Mouse (Mus musculus): Measurements from ENCODE around the gene Tnfaip3.

Tnfaip3 gene

GRCm38 (mm10) chr10:19015257-19015862 is at the start of gene Tnfaip3:
Gene Tnfaip3, minus strand, starts transcription at chr10:19015657.
- peak; percentile 90 for DNase-seq

GRCm38 (mm10) chr10:19064651-19065601 is 49.5 kb upstream of the Tnfaip3 start:
- no peak for DNase-seq

- no peak for DNase-seq
Measured at GRCm38 (mm10) chr10:19063670-19064069, 48.2 kb upstream of the Tnfaip3 start.

- no peak for DNase-seq
Measured at GRCm38 (mm10) chr10:19063208-19063607, 47.8 kb upstream of the Tnfaip3 start.

- peak; percentile 12 for DNase-seq
Measured at GRCm38 (mm10) chr10:19062098-19062905, 46.8 kb upstream of the Tnfaip3 start.

GRCm38 (mm10) chr10:19061201-19061600 is 45.7 kb upstream of the Tnfaip3 start:
- no peak for DNase-seq

- no peak for DNase-seq
Measured at GRCm38 (mm10) chr10:19053524-19053923, 38.1 kb upstream of the Tnfaip3 start.

- no peak for DNase-seq
Measured at GRCm38 (mm10) chr10:19045986-19046385, 30.5 kb upstream of the Tnfaip3 start.

- DNase-seq: no peak
Measured at GRCm38 (mm10) chr10:19044765-19045516, 29.5 kb upstream of the Tnfaip3 start.

GRCm38 (mm10) chr10:19043529-19044262 is 28.2 kb upstream of the Tnfaip3 start:
- DNase-seq: no peak

GRCm38 (mm10) chr10:19040147-19040546 is 24.7 kb upstream of the Tnfaip3 start:
- DNase-seq: no peak

GRCm38 (mm10) chr10:19034764-19035163 is 19.3 kb upstream of the Tnfaip3 start:
- DNase-seq: no peak

GRCm38 (mm10) chr10:19033696-19034095 is 18.2 kb upstream of the Tnfaip3 start:
- no peak for DNase-seq

- no peak for DNase-seq
Measured at GRCm38 (mm10) chr10:19031875-19032274, 16.4 kb upstream of the Tnfaip3 start.

- no peak for DNase-seq
Measured at GRCm38 (mm10) chr10:19030628-19031027, 15.2 kb upstream of the Tnfaip3 start.

- no peak for DNase-seq
Measured at GRCm38 (mm10) chr10:19026710-19027109, 11.3 kb upstream of the Tnfaip3 start.

- no peak for DNase-seq
Measured at GRCm38 (mm10) chr10:19024353-19024752, 8.9 kb upstream of the Tnfaip3 start.

- no peak for DNase-seq
Measured at GRCm38 (mm10) chr10:19023622-19024326, 8.3 kb upstream of the Tnfaip3 start.

GRCm38 (mm10) chr10:19022272-19022671 is 6.8 kb upstream of the Tnfaip3 start:
- DNase-seq: no peak

GRCm38 (mm10) chr10:19016823-19017471 is 1.5 kb upstream of the Tnfaip3 start:
- DNase-seq: no peak
